Comparison of ENCODE assay signal across 10 mouse cellular contexts in the genomic region with DNA sequence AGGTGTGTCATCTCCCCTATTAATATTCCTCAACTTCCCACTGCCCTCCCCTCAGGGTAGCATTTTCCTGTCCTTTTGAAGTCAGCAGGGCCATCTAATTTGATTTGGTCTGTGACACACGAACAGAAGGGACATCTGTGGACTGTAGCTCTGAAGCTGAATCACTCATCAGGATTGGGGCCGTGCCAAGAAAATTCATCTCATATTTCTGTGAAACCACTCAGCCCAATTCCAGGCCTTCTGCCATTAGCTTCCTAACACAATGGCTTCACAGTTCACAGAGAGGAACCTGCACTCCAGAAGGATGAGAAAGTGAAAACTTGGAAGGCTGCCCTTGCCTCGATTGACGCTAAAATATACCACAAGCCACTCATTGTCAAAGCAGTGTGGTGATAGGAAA.
DNase-seq lines count a peak whose midpoint lies in the region; ATAC-seq and TF ChIP-seq lines count a peak whose summit lies in the region.
"Had no signal": no experiment of that assay in that cellular context is flagged by ENCODE, and none has a peak within 500 bp of the region (broad histone marks: within the 10 kb centered on the region; RNA-seq: fewer than 3 reads in every experiment).

No protein-coding gene starts in this region.

- H3K4me2 ChIP-seq in kidney, embryonic 14.5 days (replicated peaks; ENCODE audit: low read depth, low read length), result no peak overlapping the region
- H3K4me2 ChIP-seq: intestine, embryonic 15.5 days had no signal

- H3K27me3 ChIP-seq in cerebellum, adult 2 months (ENCODE audit: control insufficient read depth, insufficient read depth, low read length), result no peaks in the 10 kb centered on the region
- H3K27me3 ChIP-seq in kidney, embryonic 14.5 days (ENCODE audit: control insufficient read depth, insufficient read depth, low read length), result no peaks in the 10 kb centered on the region
- H3K27me3 ChIP-seq: intestine, embryonic 15.5 days had no signal

- H3K9ac ChIP-seq in kidney, embryonic 14.5 days (ENCODE audit: low read depth, low read length), result no peak overlapping the region
- H3K9ac ChIP-seq: intestine, embryonic 15.5 days had no signal

- no peak for TF ChIP-seq CTCF in cerebellum, adult 2 months (IDR thresholded peaks at IDR 0.05; ENCODE audit: borderline replicate concordance, insufficient read depth, low read depth, low read length)

- H3K4me1 ChIP-seq in cerebellum, adult 2 months (ENCODE audit: control insufficient read depth, insufficient read depth, low read length), result no peaks in the 10 kb centered on the region
- no peaks in the 10 kb centered on the region for H3K4me1 ChIP-seq in kidney, embryonic 14.5 days (ENCODE audit: control insufficient read depth, insufficient read depth, low read length)
- H3K4me1 ChIP-seq: intestine, embryonic 15.5 days; limb, embryonic 10.5 days had no signal

- no peak overlapping the region for H3K27ac ChIP-seq in cerebellum, adult 2 months (ENCODE audit: insufficient read depth, low read length)
- H3K27ac ChIP-seq in kidney, embryonic 14.5 days (ENCODE audit: low read depth, low read length), result no peak overlapping the region
- H3K27ac ChIP-seq: heart, embryonic 10.5 days; intestine, embryonic 15.5 days; limb, embryonic 10.5 days had no signal

- DNase-seq in kidney, postnatal 10 days, result peak; percentile 36
- DNase-seq in kidney, postnatal 14 days, result no peak
- peak; percentile 58 to 86 for DNase-seq in adrenal gland, adult (ENCODE audit: inconsistent age in 2 of 2, low spot score in 1 of 2)
- DNase-seq in cerebellum, adult 2 months, result peak; percentile 15 to 56
- DNase-seq in layer of hippocampus, postnatal 10 days (ENCODE audit: low spot score in 2 of 2), result peak; percentile 32
- DNase-seq in kidney, adult 18-20 months, result no peak

- no peaks in the 10 kb centered on the region for H3K9me3 ChIP-seq in kidney, embryonic 14.5 days (ENCODE audit: control insufficient read depth, low read length)
- H3K9me3 ChIP-seq: heart, embryonic 10.5 days; intestine, embryonic 15.5 days; limb, embryonic 10.5 days had no signal

- ATAC-seq in kidney, embryonic 14.5 days (ENCODE audit: low FRiP score, low TSS enrichment), result no peak
- ATAC-seq: intestine, embryonic 15.5 days had no signal

- no peak overlapping the region for H3K4me3 ChIP-seq in cerebellum, adult 2 months (replicated peaks; ENCODE audit: insufficient read depth, low read depth, low read length)
- no peak overlapping the region for H3K4me3 ChIP-seq in kidney, embryonic 14.5 days (ENCODE audit: low read length)
- H3K4me3 ChIP-seq: heart, embryonic 10.5 days; intestine, embryonic 15.5 days; limb, embryonic 10.5 days had no signal

- WGBS in cerebellum, adult 2 months, result 15% methylated on average over 4 of the region's 4 CpGs
- 70% methylated on average over 4 of the region's 4 CpGs for WGBS in kidney, embryonic 14.5 days

- no peak for TF ChIP-seq POLR2A in cerebellum, adult 2 months (IDR thresholded peaks at IDR 0.05; ENCODE audit: borderline replicate concordance, insufficient read depth, low read length)

- no peaks in the 10 kb centered on the region for H3K36me3 ChIP-seq in kidney, embryonic 14.5 days (ENCODE audit: control insufficient read depth, insufficient read depth, low read length)
- H3K36me3 ChIP-seq: heart, embryonic 10.5 days; intestine, embryonic 15.5 days; limb, embryonic 10.5 days had no signal

Comparison
In these comparisons a context has a peak if more than half of its experiments do, and no peak if none do; other contexts are left out.
1. DNase-seq: peak in kidney, postnatal 10 days (single experiment), adrenal gland, adult (2 of 2), cerebellum, adult 2 months (2 of 2) and layer of hippocampus, postnatal 10 days (2 of 2); none in kidney, postnatal 14 days (single experiment) and kidney, adult 18-20 months (single experiment).